Mouse (Mus musculus): ENCODE measurements around the gene Errfi1. TPM values are rescaled to one million over a fixed set of nuclear protein-coding genes. Genes with fewer than 3 reads are reported as not detected.

The Errfi1 gene
- total and polyA plus RNA-seq, 3 experiments: 2.1 to 2.7 TPM; not detected in 1

- no peaks in the 10 kb centered on the region for H3K79me2 ChIP-seq (ENCODE audit: control insufficient read depth, insufficient read depth, low read length, poor library complexity)
- H3K9me3 ChIP-seq (replicated peaks; ENCODE audit: insufficient read depth, low read length): no peaks in the 10 kb centered on the region
- H3K27ac ChIP-seq (ENCODE audit: control insufficient read depth, low read depth, low read length): no peak overlapping the region
- H3K4me3 ChIP-seq (ENCODE audit: control insufficient read depth in 1 of 2, insufficient read depth in 1 of 2, low read depth in 2 of 2, low read length in 2 of 2): no peak overlapping the region
- H3K36me3 ChIP-seq (ENCODE audit: control insufficient read depth in 1 of 2, insufficient read depth in 2 of 2, low read length in 2 of 2): 0 out of 4 replicates have a peak, but pooled peaks cover 0 to 3% of the 10 kb centered on the region in 2 experiments
- no peak overlapping the region for H3K9ac ChIP-seq (ENCODE audit: control insufficient read depth, low read depth, low read length, poor library complexity, severe bottlenecking)
- H3K4me1 ChIP-seq (ENCODE audit: control insufficient read depth in 1 of 2, insufficient read depth in 2 of 2, low read length in 2 of 2): peaks cover 0 to 5% of the 10 kb centered on the region in 2 experiments; a peak in 2 of 4 replicates
- no peak for DNase-seq (ENCODE audit: low read depth, low spot score)
- H3K27me3 ChIP-seq (ENCODE audit: control insufficient read depth in 1 of 2, insufficient read depth in 2 of 2, low read length in 2 of 2): no peaks in the 10 kb centered on the region
- no peak for TF ChIP-seq ZC3H11A (IDR thresholded peaks at IDR 0.05; ENCODE audit: low read depth, low read length)
- no peak for TF ChIP-seq TBP (IDR thresholded peaks at IDR 0.05; ENCODE audit: low read depth, low read length)
- TF ChIP-seq MYB (IDR thresholded peaks at IDR 0.05; ENCODE audit: low read depth, low read length): no peak
- TF ChIP-seq SIN3A (IDR thresholded peaks at IDR 0.05; ENCODE audit: low read length): no peak
- no peak for TF ChIP-seq TCF12 (IDR thresholded peaks at IDR 0.05; ENCODE audit: low read depth, low read length)
- TF ChIP-seq ZNF384 (IDR thresholded peaks at IDR 0.05; ENCODE audit: low read depth, low read length): no peak
Measured at GRCm38 (mm10) chr4:150836961-150837360, 16.8 kb upstream of the Errfi1 start.

GRCm38 (mm10) chr4:150837458-150837857, 16.3 kb upstream of the Errfi1 start:
- Histone ChIP-seq H3K27ac (ENCODE audit: control insufficient read depth, low read depth, low read length) (no peak overlapping the region), H3K4me3 (ENCODE audit: control insufficient read depth in 1 of 2, insufficient read depth in 1 of 2, low read depth in 2 of 2, low read length in 2 of 2) (no peak overlapping the region), H3K9me3 (replicated peaks; ENCODE audit: insufficient read depth, low read length) (no peaks in the 10 kb centered on the region), H3K79me2 (ENCODE audit: control insufficient read depth, insufficient read depth, low read length, poor library complexity) (no peaks in the 10 kb centered on the region), H3K36me3 (ENCODE audit: control insufficient read depth in 1 of 2, insufficient read depth in 2 of 2, low read length in 2 of 2) (0 out of 4 replicates have a peak, but pooled peaks cover 0 to under 1% of the 10 kb centered on the region in 2 experiments), H3K27me3 (ENCODE audit: control insufficient read depth in 1 of 2, insufficient read depth in 2 of 2, low read length in 2 of 2) (no peaks in the 10 kb centered on the region), H3K4me1 (ENCODE audit: control insufficient read depth in 1 of 2, insufficient read depth in 2 of 2, low read length in 2 of 2) (peaks cover 0 to under 1% of the 10 kb centered on the region in 2 experiments; a peak in 2 of 4 replicates), H3K9ac (ENCODE audit: control insufficient read depth, low read depth, low read length, poor library complexity, severe bottlenecking) (no peak overlapping the region)
- DNase-seq (ENCODE audit: low read depth, low spot score): no peak
- TF ChIP-seq MYB (IDR thresholded peaks at IDR 0.05; ENCODE audit: low read depth, low read length): no peak
- TF ChIP-seq JUND (IDR thresholded peaks at IDR 0.05; ENCODE audit: low read depth, low read length): no peak
- TF ChIP-seq MAZ (IDR thresholded peaks at IDR 0.05; ENCODE audit: low read depth, low read length): no peak
- TF ChIP-seq GABPA (IDR thresholded peaks at IDR 0.05; ENCODE audit: low read depth, low read length): no peak
- no peak for TF ChIP-seq ZMIZ1 (IDR thresholded peaks at IDR 0.05; ENCODE audit: low read depth, low read length)
- TF ChIP-seq NRF1 (IDR thresholded peaks at IDR 0.05; ENCODE audit: insufficient read depth, low read depth, low read length, poor library complexity, severe bottlenecking): no peak
- TF ChIP-seq RAD21 (IDR thresholded peaks at IDR 0.05; ENCODE audit: low read depth, low read length): no peak
- no peak for TF ChIP-seq GATA1 (IDR thresholded peaks at IDR 0.05; ENCODE audit: low read depth, low read length)
- TF ChIP-seq TCF12 (IDR thresholded peaks at IDR 0.05; ENCODE audit: low read depth, low read length): no peak
- TF ChIP-seq UBTF (IDR thresholded peaks at IDR 0.05; ENCODE audit: borderline replicate concordance, insufficient read depth, low read depth, low read length): no peak
- TF ChIP-seq ZKSCAN1 (IDR thresholded peaks at IDR 0.05; ENCODE audit: low read depth, low read length): no peak
- no peak for TF ChIP-seq CTCF (IDR thresholded peaks at IDR 0.05 in 2 of 3, conservative IDR thresholded peaks at IDR 0.05 in 1 of 3; ENCODE audit: control insufficient read depth in 1 of 3, insufficient read depth in 1 of 3, low read depth in 2 of 3, low read length in 3 of 3, poor library complexity in 1 of 3, severe bottlenecking in 1 of 3)
- no peak for TF ChIP-seq TAL1 (IDR thresholded peaks at IDR 0.05; ENCODE audit: low read length)
- no peak for TF ChIP-seq ELF1 (IDR thresholded peaks at IDR 0.05; ENCODE audit: low read depth, low read length)
- no peak for TF ChIP-seq MYC (IDR thresholded peaks at IDR 0.05; ENCODE audit: low read depth, low read length)
- TF ChIP-seq POLR2A (IDR thresholded peaks at IDR 0.05; ENCODE audit: control insufficient read depth in 1 of 2, insufficient read depth in 1 of 2, low read depth in 1 of 2, low read length in 2 of 2, poor library complexity in 1 of 2): no peak
- no peak for TF ChIP-seq RCOR1 (IDR thresholded peaks at IDR 0.05; ENCODE audit: low read depth, low read length)
